Mouse (Mus musculus): ENCODE results near the gene Rab11fip4. TPM values are rescaled to one million over a fixed set of nuclear protein-coding genes. Genes with fewer than 3 reads are reported as not detected.

Rab11fip4 gene
- polyA plus RNA-seq, 1 experiment from 2014 or later: 1.7 TPM

DNA sequence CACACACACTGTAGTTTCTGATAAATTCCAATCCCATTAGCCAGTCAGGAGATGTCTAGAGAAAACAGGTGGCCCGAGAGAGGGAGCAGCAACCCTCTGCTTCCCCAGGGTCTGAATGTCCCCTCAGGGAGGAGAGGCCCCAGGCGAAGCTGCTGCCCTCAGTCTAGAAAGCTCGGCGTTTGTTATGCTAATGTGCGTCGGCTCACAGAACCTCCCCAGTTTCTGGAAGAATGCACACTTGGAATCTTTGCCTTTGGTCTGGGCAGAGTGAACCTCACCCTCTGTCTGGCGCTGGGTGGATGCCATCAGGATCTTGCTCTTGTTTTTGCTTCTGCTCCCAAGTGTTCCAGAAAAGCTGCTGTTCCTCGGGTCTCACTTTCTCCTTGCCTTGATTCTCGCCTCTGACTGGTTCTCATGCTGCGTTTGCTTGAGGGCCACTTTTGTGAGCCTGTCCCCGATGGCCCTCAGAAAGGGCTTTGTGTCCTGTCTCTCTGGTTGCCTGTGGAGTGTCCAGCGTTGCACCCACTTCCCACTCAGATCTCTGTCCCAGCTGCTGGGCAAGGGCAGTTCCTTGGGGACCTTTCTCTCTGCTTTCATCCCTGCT is 55.6 kb downstream of the Rab11fip4 start:
- Histone ChIP-seq H3K36me3 (ENCODE audit: control insufficient read depth, insufficient read depth) (no peaks in the 10 kb centered on the region), H3K27ac (ENCODE audit: low read depth, low read length) (no peak overlapping the region), H3K27me3 (replicated peaks; ENCODE audit: control insufficient read depth, insufficient read depth, low read length) (no peaks in the 10 kb centered on the region), H3K4me2 (replicated peaks; ENCODE audit: low read depth) (no peak overlapping the region), H3K9ac (ENCODE audit: low read depth, low read length) (no peak overlapping the region), H3K4me3 (ENCODE audit: low read depth, low read length) (no peak overlapping the region), H3K9me3 (ENCODE audit: control insufficient read depth) (no peaks in the 10 kb centered on the region), H3K4me1 (replicated peaks; ENCODE audit: control insufficient read depth, insufficient read depth, low read length) (peaks cover 4% of the 10 kb centered on the region; the same call in 1 of the 2 replicates)
- ATAC-seq: no peak
- WGBS: 48% methylated on average over 12 of the region's 12 CpGs
- no peak for TF ChIP-seq CTCF (IDR thresholded peaks at IDR 0.05; ENCODE audit: low read depth)

DNA sequence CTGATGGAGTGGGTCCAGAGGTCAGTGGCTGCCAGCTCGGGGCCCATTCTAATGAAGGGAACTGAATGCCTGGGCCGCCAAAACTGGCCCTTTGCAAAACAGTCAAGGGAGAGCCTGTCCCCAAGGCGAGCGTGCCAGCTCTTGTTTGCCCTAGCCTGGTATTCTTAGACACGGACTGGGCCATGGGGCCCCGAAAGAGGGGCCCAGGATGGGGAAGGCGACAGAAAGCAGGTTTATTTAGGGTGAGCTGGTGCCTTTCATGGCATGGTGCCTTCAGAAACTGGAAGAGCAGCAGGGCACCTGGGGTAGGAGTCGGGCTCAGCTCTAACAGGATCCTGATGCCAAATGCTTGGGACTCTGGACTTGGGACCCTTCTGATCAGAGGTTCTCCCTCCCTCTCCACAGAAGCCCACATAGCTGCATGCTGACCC is 56.1 kb downstream of the Rab11fip4 start:
- peaks cover 4% of the 10 kb centered on the region; the same call in 1 of the 2 replicates for H3K4me1 ChIP-seq (replicated peaks; ENCODE audit: control insufficient read depth, insufficient read depth, low read length)
- H3K9ac ChIP-seq (ENCODE audit: low read depth, low read length): no peak overlapping the region
- no peak overlapping the region for H3K4me3 ChIP-seq (ENCODE audit: low read depth, low read length)
- TF ChIP-seq CTCF (IDR thresholded peaks at IDR 0.05; ENCODE audit: low read depth): no peak
- 54% methylated on average over 8 of the region's 8 CpGs for WGBS
- H3K27ac ChIP-seq (ENCODE audit: low read depth, low read length): no peak overlapping the region
- H3K27me3 ChIP-seq (replicated peaks; ENCODE audit: control insufficient read depth, insufficient read depth, low read length): no peaks in the 10 kb centered on the region
- H3K9me3 ChIP-seq (ENCODE audit: control insufficient read depth): no peaks in the 10 kb centered on the region
- H3K4me2 ChIP-seq (replicated peaks; ENCODE audit: low read depth): no peak overlapping the region
- no peak for ATAC-seq
- H3K36me3 ChIP-seq (ENCODE audit: control insufficient read depth, insufficient read depth): no peaks in the 10 kb centered on the region

DNA sequence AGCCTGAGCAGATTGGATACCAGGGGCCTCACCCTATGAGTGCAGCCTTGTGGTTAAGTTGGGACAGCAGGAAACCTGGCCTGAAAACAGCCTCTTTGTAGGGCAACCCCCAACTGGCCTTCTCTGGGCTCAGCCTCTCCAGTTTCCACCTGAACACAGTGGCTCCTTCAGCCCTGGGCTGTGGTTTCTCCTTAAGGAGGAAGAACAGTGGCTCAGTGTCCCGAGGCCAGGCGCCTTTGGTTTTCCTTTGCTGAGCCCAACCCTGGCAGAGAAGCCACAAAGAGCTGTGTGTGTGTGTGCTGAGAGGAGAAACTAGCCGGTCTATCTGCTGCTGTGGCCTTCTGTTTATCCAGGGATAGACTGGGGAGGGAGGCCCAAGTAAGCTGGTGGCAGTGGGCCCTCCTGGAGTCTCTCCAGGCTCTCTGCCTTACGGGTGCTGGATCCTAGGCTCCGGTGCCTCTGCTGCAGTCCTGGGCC is 59.4 kb downstream of the Rab11fip4 start:
- H3K9ac ChIP-seq (ENCODE audit: low read depth, low read length): no peak overlapping the region

DNA sequence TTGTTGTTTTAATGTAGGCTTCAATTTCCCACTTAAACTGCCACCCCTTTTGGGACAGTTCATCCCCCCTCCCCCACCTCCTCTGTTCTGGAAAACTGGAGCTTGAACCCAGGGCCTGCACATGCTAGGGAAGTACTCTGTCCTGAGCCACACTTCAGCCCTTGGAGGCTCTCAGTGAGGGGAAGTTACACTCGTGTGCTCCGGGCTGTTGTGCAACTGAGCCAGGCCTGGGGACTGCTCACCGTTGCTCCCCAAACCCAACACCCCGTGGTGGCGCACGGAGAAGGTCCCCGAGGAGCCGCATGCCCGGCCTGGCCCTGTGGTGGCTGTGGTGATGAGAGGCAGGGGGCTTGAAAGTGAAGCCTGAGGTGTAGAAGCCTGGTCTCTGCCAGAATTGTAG is 61.2 kb downstream of the Rab11fip4 start:
- H3K27ac ChIP-seq (ENCODE audit: low read depth, low read length): no peak overlapping the region
- no peak overlapping the region for H3K4me3 ChIP-seq (ENCODE audit: low read depth, low read length)
- no peak overlapping the region for H3K4me2 ChIP-seq (replicated peaks; ENCODE audit: low read depth)
- H3K4me1 ChIP-seq (replicated peaks; ENCODE audit: control insufficient read depth, insufficient read depth, low read length): no peaks in the 10 kb centered on the region
- H3K9ac ChIP-seq (ENCODE audit: low read depth, low read length): no peak overlapping the region
- 82% methylated on average over 9 of the region's 9 CpGs for WGBS
- H3K9me3 ChIP-seq (ENCODE audit: control insufficient read depth): no peaks in the 10 kb centered on the region
- no peaks in the 10 kb centered on the region for H3K27me3 ChIP-seq (replicated peaks; ENCODE audit: control insufficient read depth, insufficient read depth, low read length)
- no peak for ATAC-seq
- no peak for TF ChIP-seq CTCF (IDR thresholded peaks at IDR 0.05; ENCODE audit: low read depth)
- no peaks in the 10 kb centered on the region for H3K36me3 ChIP-seq (ENCODE audit: control insufficient read depth, insufficient read depth)

More for the DNA sequence above, 59.4 kb downstream of the Rab11fip4 start:
- 50% methylated on average over 5 of the region's 5 CpGs for WGBS
- no peak for TF ChIP-seq CTCF (IDR thresholded peaks at IDR 0.05; ENCODE audit: low read depth)
- H3K4me3 ChIP-seq (ENCODE audit: low read depth, low read length): no peak overlapping the region
- no peaks in the 10 kb centered on the region for H3K9me3 ChIP-seq (ENCODE audit: control insufficient read depth)
- H3K4me2 ChIP-seq (replicated peaks; ENCODE audit: low read depth): no peak overlapping the region
- ATAC-seq: no peak
- H3K36me3 ChIP-seq (ENCODE audit: control insufficient read depth, insufficient read depth): no peaks in the 10 kb centered on the region
- H3K27ac ChIP-seq (ENCODE audit: low read depth, low read length): no peak overlapping the region
- no peaks in the 10 kb centered on the region for H3K27me3 ChIP-seq (replicated peaks; ENCODE audit: control insufficient read depth, insufficient read depth, low read length)
- peaks cover 4% of the 10 kb centered on the region; the same call in 1 of the 2 replicates for H3K4me1 ChIP-seq (replicated peaks; ENCODE audit: control insufficient read depth, insufficient read depth, low read length)

DNA sequence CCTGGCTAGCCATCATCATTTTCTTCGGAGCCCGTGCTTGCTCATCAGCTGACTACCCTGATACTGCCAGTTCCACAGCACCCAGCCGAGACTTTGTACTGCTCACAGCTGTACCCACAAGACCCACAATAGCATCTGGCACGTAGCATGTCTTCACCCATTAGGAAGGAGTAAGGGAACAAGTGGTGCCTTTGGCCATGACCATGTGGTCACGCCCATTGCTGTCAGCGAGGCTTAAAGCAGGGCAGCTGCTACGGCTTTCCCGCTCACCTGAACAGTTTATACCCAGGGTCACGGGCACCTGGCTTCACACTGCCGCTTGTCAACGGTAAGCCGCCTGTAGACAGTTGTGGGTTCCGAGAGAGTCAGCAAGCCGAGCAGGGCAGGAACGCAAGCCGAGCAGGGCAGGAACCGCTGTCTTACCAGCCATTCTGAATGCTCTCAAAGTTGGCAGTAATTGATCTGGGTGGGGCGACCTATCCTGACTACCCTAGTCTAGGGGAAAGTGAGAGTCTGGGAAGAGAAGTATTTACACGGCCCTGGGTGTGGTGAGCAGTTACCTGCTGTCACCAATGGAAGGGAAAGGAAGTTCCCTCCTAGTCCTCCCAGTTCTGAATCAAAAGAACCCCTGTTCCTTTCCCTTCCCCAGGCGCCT is 62.0 kb downstream of the Rab11fip4 start:
- no peak overlapping the region for H3K9ac ChIP-seq (ENCODE audit: low read depth, low read length)
- peak; percentile 29 for ATAC-seq
- WGBS: 41% methylated on average over 20 of the region's 20 CpGs

DNA sequence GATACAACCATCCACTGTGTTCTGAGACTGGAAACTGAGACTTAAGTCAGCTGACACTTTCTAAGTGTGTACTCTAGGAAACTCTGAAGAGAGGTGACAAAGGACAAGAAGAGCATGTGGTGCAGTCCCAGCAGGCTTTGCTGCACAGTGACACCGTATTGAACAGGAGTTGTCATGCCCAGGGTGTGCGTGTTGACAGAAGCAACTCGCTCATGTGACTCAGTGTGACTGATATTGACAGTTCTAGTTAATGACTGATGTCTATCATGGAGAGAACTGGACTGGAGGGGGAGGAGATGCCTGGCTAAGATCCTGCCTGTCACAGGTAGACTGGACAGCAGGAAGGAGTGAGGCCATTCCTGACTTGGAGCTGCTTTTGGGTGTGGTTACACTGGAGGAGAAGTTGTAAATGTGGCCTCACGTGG is 63.4 kb downstream of the Rab11fip4 start:
- Histone ChIP-seq H3K9ac (ENCODE audit: low read depth, low read length) (no peak overlapping the region), H3K9me3 (ENCODE audit: control insufficient read depth) (no peaks in the 10 kb centered on the region), H3K4me1 (replicated peaks; ENCODE audit: control insufficient read depth, insufficient read depth, low read length) (no peaks in the 10 kb centered on the region), H3K27ac (ENCODE audit: low read depth, low read length) (peak overlapping the region; percentile 28; the same call in 1 of the 2 replicates), H3K27me3 (replicated peaks; ENCODE audit: control insufficient read depth, insufficient read depth, low read length) (no peaks in the 10 kb centered on the region), H3K4me2 (replicated peaks; ENCODE audit: low read depth) (no peak overlapping the region), H3K4me3 (ENCODE audit: low read depth, low read length) (no peak overlapping the region), H3K36me3 (ENCODE audit: control insufficient read depth, insufficient read depth) (no peaks in the 10 kb centered on the region)
- 35% methylated on average over 4 of the region's 4 CpGs for WGBS
- no peak for TF ChIP-seq CTCF (IDR thresholded peaks at IDR 0.05; ENCODE audit: low read depth)
- ATAC-seq: peak; percentile 84

More for the DNA sequence above, 62.0 kb downstream of the Rab11fip4 start:
- Histone ChIP-seq H3K4me2 (replicated peaks; ENCODE audit: low read depth) (peak overlapping the region; percentile 28), H3K27ac (ENCODE audit: low read depth, low read length) (0 out of 2 replicates have a peak overlapping the region, but pooled peaks have one; percentile 24), H3K4me3 (ENCODE audit: low read depth, low read length) (no peak overlapping the region), H3K9me3 (ENCODE audit: control insufficient read depth) (no peaks in the 10 kb centered on the region), H3K4me1 (replicated peaks; ENCODE audit: control insufficient read depth, insufficient read depth, low read length) (no peaks in the 10 kb centered on the region), H3K36me3 (ENCODE audit: control insufficient read depth, insufficient read depth) (no peaks in the 10 kb centered on the region), H3K27me3 (replicated peaks; ENCODE audit: control insufficient read depth, insufficient read depth, low read length) (no peaks in the 10 kb centered on the region)
- no peak for TF ChIP-seq CTCF (IDR thresholded peaks at IDR 0.05; ENCODE audit: low read depth)
